Mouse (Mus musculus) CH12.LX (cell line): ENCODE data around the gene Gtpbp4.
"Not testable (repeated sequence)": the region's sequence is repeated elsewhere in the genome, so short reads cannot be mapped to it uniquely, and the experiment has no call there.

Experiments used
- CTCF ChIP-seq, 2 experiments: IDR thresholded peaks in 1 of 2; conservative IDR thresholded peaks in 1 of 2; 2 replicates each; pipeline ENCODE4 v1.5.1; 2011 to 2012; ENCODE audit warnings: low read depth in 2 of 2, low read length in 2 of 2, improper control_type of control experiment in 1 of 2, inconsistent platforms in 1 of 2, mild to moderate bottlenecking in 1 of 2, moderate library complexity in 1 of 2
- ELF1 ChIP-seq: IDR thresholded peaks from 2 replicates; pipeline ENCODE4 v1.6.1; 2014; ENCODE audit warnings: low read depth, mild to moderate bottlenecking, inconsistent platforms, low read length, improper control_type of control experiment
- GABPA ChIP-seq: IDR thresholded peaks from 2 replicates; pipeline ENCODE4 v1.6.1; 2012; ENCODE audit warnings: low read depth, low read length, improper control_type of control experiment, inconsistent platforms; ENCODE audit not compliant: insufficient replicate concordance
- MXI1 ChIP-seq: IDR thresholded peaks from 2 replicates; pipeline ENCODE4 v1.6.1; 2011; ENCODE audit warnings: mild to moderate bottlenecking, low read depth, low read length, improper control_type of control experiment
- NRF1 ChIP-seq: IDR thresholded peaks from 2 replicates; pipeline ENCODE4 v1.6.1; 2014; ENCODE audit warnings: low read depth, mild to moderate bottlenecking, inconsistent platforms, low read length, improper control_type of control experiment, moderate library complexity
- POLR2A ChIP-seq: IDR thresholded peaks from 2 replicates; pipeline ENCODE4 v1.6.1; 2011; ENCODE audit warnings: low read depth, mild to moderate bottlenecking, improper control_type of control experiment, low read length
- TBP ChIP-seq: conservative IDR thresholded peaks from 2 replicates; pipeline ENCODE4 v1.6.1; 2011; ENCODE audit warnings: low read depth, low read length, improper control_type of control experiment

GRCm38 (mm10) chr13:8941701-8942100 is 54.2 kb downstream of the Gtpbp4 start:
- TF ChIP-seq MXI1; GABPA; CTCF (conservative IDR thresholded peaks at IDR 0.05 in 1 of 2, IDR thresholded peaks at IDR 0.05 in 1 of 2; ENCODE audit: low read depth in 2 of 2, low read length in 2 of 2); TBP; NRF1; POLR2A; ELF1: not testable (repeated sequence)
